Mouse (Mus musculus) left cerebral cortex, adult 8-10 months (tissue): ENCODE results near the gene Xrcc1. TPM values are rescaled to one million over a fixed set of nuclear protein-coding genes. Genes with fewer than 3 reads are reported as not detected.
A peak's percentile ranks its signal among the peaks of the same experiment; 100 is the strongest.

Experiments
- DNase-seq, 2 experiments: peaks; one replicate each; pipeline ENCODE4 v3.0.0; 2022; ENCODE audit warnings: low spot score in 2 of 2
- total RNA-seq, 4 experiments: library from RNA; stranded (reverse); gene quantifications; 2 replicates each; pipeline ENCODE4 v1.2.4; 2022

The Xrcc1 gene
- total RNA-seq, 4 experiments from 2014 or later, result 37.2 to 39.8 (median 38.5) TPM

DNA sequence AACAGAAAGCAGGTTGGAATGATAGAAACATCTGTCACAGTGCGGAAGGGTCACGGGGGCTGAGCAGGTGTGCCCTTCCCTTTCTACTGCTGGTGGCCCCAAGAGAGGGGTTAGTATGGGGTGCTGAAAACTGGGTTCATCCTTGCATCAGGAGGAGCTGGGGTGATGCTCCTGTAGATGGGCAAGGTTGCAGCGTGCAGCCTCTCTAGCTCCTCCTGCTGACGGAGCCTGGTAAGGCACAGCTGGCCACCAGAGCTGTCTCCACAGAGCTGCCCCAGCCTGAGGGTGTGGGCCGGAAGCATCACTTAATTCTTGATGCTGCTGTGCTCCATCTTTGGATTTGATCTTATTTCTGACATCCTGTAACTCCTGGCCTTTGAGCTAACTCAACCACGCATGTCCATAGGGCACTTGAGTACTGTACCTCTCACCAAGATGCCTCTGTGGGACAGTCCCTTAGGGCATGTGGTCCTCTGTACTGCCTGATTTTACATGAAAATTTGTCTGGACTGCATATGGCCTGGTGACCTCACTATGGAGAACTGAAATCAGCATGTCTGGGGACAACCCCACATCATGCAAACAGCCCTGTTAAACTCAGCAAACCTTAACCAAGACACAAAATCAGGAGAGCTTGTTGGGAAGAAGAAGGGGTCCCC lies 18.6 kb downstream of the Xrcc1 start:
- DNase-seq, result peak in 1 of 2 experiments; percentile 42

DNA sequence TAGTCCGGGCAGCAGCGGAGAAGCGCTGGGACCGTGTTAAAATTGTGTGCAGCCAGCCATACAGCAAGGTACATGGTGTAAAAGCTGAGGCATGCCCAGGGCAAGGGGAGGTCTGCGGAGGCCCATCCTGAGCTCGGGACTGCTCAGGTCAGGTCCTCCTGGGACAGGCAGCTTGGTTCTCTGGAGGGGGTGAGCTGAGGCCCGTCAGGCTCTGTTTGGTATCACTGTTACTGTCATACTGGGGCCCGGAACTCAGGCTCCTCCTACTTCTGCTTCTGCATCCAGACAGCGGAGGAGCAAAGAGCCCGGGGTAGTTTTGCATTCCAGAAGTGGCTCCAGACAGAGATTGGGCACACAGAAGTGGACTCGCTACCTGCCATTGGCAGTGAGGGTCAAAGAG lies 19.5 kb downstream of the Xrcc1 start:
- DNase-seq, result no peak

DNA sequence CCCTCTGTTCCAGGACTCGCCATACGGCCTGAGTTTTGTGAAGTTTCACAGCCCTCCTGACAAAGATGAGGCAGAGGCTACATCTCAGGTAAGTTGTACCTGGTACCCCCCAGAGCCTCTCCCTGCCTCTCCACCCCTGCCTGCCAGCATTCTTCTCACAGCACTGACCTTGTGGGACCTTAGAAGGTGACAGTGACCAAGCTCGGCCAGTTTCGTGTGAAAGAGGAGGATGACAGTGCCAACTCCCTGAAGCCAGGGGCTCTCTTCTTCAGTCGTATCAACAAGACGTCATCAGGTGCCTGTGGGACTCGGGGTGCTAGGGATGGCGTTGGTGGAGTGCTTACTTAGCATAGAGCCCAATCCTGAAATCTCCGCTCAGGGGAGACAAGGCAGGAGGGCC lies 20.1 kb downstream of the Xrcc1 start:
- DNase-seq, result no peak

DNA sequence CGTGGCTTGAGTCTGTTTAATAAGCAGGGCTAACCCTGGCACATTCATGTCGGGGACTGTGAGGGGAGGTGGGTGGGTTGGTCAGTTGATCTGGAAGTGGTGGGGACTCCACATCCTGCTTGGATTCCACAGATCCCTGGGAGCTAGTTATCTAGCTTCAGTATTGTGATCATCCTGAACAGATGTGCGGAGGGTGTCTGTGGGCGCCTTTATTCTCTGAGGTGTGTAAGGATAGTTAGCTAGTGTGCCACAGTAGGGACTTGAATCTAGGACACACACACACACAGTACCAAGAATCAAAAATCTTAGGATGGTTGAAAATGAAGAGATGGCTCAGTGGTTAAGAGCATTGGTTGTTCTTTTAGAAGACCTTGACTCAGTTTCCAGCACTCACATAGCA lies 22.4 kb downstream of the Xrcc1 start:
- no peak for DNase-seq

DNA sequence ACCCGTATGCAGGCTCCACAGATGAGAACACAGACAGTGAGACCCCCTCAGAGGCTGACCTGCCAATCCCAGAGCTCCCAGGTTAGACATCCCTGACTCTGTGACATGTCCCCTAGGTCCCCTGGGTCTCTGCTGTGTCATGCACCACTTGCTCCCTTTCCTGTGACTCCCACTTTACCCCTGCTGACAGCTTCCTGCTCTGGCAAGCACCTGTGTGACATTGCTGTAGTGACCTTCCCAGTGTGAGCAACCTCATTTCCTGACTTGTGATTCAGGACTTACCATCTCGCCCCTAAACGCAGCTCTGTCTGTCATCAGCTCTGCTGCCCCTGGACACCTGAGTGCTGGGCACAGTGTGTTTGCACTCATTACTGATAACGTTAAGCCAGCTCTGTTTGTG lies 25.0 kb downstream of the Xrcc1 start:
- DNase-seq, result no peak

DNA sequence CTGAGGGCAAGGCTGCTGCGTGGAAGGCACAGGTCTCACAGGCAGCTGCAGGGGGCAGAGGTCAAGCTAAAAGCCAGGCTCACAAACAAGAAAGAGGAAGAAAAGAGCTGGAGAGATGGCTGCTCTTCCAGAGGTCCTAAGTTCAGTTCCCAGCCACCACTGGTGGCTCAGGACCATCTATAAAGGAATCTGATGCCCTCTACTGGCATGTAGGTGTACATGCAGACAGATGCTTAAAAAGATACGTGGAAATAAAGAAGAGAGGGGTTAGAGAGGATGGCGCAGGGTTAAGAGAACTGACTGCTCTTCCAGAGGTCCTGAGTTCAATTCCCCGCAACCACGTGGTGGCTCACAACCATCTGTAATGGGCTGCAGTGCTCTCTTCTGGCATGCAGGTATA lies 26.4 kb downstream of the Xrcc1 start:
- DNase-seq, result no peak

GRCm38 (mm10) chr7:24574224-24574796 lies 28.2 kb downstream of the Xrcc1 start:
- no peak for DNase-seq

DNA sequence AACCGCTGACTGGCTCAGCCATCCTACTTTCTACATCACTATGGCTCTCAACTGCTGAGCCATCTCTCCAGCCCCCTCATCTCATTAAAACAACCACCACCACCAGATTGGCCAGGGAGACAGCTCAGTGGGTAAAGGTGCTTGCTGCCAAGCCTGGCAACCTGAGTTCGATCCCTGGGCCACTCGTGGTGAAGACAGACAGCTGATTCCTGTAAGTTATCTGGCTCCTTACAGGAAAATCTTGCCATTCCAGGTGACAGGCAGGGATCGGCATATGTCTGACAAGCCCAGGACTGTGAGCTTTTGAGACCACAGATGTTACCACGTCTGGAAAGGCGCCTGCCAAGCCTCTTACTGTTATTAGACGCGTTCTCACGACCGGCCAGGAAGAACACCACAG lies 31.7 kb downstream of the Xrcc1 start:
- no peak for DNase-seq

DNA sequence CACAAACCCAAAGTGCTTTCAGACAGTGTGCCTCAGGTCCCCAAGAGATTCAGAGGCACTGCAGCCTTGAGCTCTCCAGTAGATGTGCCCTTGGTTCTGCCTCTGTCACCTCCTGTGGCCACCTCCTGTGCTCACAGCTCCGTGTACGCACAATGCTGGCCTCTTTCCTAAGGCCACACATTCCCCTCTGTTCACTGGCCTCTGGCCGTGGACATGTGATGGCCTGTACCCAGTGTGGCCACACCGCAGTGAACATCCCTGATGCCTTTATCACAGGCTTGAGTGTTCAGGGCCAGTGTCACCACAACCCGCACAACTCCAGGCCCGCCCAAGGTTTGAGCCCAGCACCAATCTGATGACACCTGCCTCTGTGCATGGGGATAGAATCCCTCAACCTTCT lies 38.8 kb downstream of the Xrcc1 start:
- no peak for DNase-seq

- no peak for DNase-seq
Observed at GRCm38 (mm10) chr7:24585995-24586394, 39.9 kb downstream of the Xrcc1 start.

DNA sequence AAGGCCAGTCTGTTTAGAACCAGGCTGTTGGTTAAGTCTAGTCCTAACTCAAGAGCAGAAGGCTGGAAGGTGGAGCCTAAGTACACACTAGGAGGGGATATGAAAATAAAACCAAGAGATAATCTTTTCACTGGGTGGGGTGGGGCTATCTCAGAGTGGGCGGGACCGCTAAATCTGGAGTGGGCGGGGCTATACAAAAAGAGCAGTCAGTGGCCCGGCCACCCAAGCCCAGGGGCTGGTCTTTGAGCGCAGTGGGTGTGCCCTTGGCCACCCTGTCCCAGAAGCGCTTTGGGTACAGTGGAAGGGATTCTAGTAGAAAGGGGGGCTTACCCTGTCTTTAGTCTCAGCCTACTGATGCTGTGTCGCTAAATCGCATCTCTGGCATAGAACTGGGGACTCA lies 40.7 kb downstream of the Xrcc1 start:
- DNase-seq, result no peak

- DNase-seq, result peak; percentile 70 to 79
Observed at GRCm38 (mm10) chr7:24587330-24588105, 41.4 kb downstream of the Xrcc1 start, which contains the start of the genes Ethe1 and Zfp575. Gene Ethe1 (plus strand): TSS chr7:24587543. Gene Zfp575 (minus strand): TSS chr7:24587641.

- no peak for DNase-seq
Observed at GRCm38 (mm10) chr7:24588336-24588735, 42.2 kb downstream of the Xrcc1 start.

DNA sequence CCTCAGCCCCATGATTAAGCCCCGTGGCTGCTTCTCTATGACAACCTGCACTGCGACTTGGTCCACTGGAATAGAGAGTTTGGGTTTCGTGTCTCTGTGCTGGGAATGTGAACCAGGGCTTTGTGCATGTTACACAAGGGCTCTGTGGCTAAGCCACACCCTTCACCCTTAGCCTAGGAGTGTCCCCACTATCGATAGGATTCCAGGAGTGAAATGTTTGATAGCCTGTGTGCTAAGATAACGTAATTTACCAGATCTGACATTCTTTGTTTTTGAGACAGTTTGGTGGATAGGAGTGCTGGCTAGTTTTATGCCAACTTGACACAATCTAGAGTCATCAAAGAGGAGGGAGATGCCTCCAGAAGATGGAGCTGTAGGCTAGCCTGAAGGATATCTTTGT lies 45.6 kb downstream of the Xrcc1 start:
- DNase-seq, result no peak

DNA sequence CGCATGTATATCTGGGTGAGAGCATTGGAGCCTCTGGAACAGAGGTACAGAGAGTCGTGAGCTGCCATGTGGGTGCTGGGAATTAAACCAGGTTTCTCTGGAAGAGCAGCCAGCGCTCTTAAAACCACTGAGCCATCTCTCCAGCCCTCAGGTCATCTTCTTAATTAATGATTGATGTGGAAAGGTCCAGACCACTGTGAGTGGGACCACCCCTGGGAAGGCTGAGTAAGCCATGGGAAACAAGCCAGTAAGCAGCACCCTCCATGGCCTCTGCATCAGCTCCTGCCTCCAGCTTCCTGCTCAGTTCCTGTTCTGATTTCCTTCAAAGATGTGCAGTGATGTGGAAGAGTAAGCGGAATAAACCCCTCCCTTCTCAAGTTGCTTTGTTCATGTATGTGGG lies 46.1 kb downstream of the Xrcc1 start:
- DNase-seq, result no peak

DNA sequence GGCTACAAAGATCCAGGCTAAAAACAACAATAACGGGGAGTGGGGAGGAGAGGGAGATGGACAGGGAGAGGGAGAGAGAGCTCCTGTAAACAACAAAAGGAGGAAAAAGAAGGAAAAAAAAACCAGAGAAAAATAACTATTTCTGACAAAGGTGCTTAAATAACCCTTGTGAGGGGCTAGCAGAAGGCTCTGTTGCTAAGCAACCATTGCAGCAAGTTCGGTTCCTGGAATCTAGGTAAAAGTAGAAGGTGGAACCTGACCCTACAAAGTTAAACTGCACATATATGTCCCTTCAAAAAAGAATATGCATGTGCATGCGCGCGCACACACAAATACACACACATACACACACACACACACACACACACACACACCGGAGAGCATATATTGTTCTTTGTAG lies 46.7 kb downstream of the Xrcc1 start:
- no peak for DNase-seq

DNA sequence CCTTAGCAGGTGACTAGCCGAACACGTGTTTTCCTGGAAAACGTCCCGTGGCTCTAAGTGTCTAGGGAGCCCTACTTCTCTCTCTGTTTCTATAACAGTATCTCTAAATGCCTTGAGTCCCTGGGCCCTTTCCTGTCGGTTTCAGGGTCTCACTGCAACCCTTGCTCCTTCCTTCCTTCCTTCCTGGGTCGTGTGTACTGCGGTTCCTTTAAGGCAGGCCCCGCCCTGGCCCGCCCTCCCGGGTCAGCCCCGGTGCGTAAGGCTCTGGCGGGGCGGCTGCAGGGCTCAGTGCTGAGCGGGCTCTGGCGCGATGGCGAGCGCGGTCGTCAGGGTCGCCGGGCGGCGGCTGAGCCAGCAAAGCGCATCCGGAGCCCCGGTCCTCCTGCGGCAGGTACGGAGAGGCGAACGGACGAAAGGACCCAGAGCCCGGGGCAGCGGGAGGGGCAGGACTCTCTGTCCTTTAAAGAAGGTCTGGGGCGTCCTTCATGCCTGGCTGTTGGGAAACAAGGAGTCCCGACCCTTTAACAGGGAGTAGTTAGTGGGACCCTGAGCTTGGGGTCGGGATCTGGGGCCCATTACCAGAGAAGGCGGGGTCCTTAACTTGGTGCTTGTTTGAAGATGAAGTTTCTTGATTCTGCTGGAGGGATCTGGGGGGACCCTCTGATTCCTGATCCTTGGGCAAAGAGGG lies 47.7 kb downstream of the Xrcc1 start:
- peak in 1 of 2 experiments; percentile 32 for DNase-seq

GRCm38 (mm10) chr7:24594309-24594803 lies 48.3 kb downstream of the Xrcc1 start:
- no peak for DNase-seq

DNA sequence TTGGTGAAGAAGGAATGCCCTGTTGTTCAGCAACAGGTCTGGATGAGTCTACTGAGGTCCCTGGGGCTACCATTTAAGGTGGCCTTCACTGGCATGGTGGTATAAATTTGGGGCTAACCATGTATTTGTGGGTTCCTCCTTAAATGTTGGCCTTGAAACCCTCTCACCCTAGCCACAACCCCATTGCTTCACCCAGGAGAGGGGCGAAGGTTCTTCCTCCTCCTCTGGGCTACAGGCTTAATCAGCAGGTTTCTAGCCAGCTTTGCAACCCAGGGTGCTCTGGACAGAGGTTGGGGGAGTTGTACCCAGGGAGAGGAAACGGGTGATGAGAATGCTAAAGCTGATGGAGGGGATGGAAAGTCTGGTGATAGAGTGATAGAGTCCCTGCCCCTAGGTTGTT lies 49.4 kb downstream of the Xrcc1 start:
- no peak for DNase-seq

- no peak for DNase-seq
Observed at GRCm38 (mm10) chr7:24598121-24598520, 52.0 kb downstream of the Xrcc1 start.

GRCm38 (mm10) chr7:24599211-24600067 lies 53.4 kb downstream of the Xrcc1 start:
- DNase-seq, result no peak
